Mouse (Mus musculus) liver, adult 2 months (tissue): ENCODE data around the gene Gm28230.

Source experiments
- CTCF ChIP-seq: fragments of 200-500 bp; IDR thresholded peaks from 2 replicates; pipeline ENCODE4 v1.5.1; 2011; ENCODE audit warnings: low read depth, low read length, control low read depth
- POLR2A ChIP-seq: fragments of 200-500 bp; IDR thresholded peaks from 2 replicates; pipeline ENCODE4 v1.6.1; 2011; ENCODE audit warnings: low read length, control low read depth; ENCODE audit not compliant: insufficient read depth; ENCODE audit errors: extremely low read depth

- TF ChIP-seq CTCF: no peak
- no peak for TF ChIP-seq POLR2A
Measured at GRCm38 (mm10) chr2:74726973-74727639, 578 bp downstream of the Gm28230 start.
